Mouse (Mus musculus) frontal cortex, adult 2 months (tissue): ENCODE data around the gene Ncoa7. TPM values are rescaled to one million over a fixed set of nuclear protein-coding genes. Genes with fewer than 3 reads are reported as not detected.
A peak's percentile ranks its signal among the peaks of the same experiment; 100 is the strongest.

Experiments used
- DNase-seq, 2 experiments: peaks; one replicate each; pipeline ENCODE4 v3.0.0; 2022; ENCODE audit warnings: low spot score in 1 of 2; ENCODE audit errors: extremely low spot score in 1 of 2
- polyA plus RNA-seq: library from polyadenylated mRNA; depleted of rRNA; stranded (reverse); fragments of >200 nt; gene quantifications from 2 replicates; pipeline ENCODE4 v1.2.3, GENCODE M21; 2012

Gene Ncoa7
- polyA plus RNA-seq, 1 experiment: 46.7 TPM

- DNase-seq: no peak
Observed at GRCm38 (mm10) chr10:30751586-30751985, 51.5 kb downstream of the Ncoa7 start.

- DNase-seq: no peak
Observed at GRCm38 (mm10) chr10:30749807-30750206, 53.3 kb downstream of the Ncoa7 start.

GRCm38 (mm10) chr10:30745238-30745974 is 57.7 kb downstream of the Ncoa7 start:
- DNase-seq: no peak

GRCm38 (mm10) chr10:30743275-30743674 is 59.9 kb downstream of the Ncoa7 start:
- no peak for DNase-seq

- no peak for DNase-seq
Observed at GRCm38 (mm10) chr10:30738403-30738802, 64.7 kb downstream of the Ncoa7 start.

- no peak for DNase-seq
Observed at GRCm38 (mm10) chr10:30737323-30737722, 65.8 kb downstream of the Ncoa7 start.

- DNase-seq: no peak
Observed at GRCm38 (mm10) chr10:30733148-30733785, 69.9 kb downstream of the Ncoa7 start.

GRCm38 (mm10) chr10:30731321-30731914 is 71.7 kb downstream of the Ncoa7 start:
- no peak for DNase-seq

GRCm38 (mm10) chr10:30730791-30731190 is 72.3 kb downstream of the Ncoa7 start:
- no peak for DNase-seq

- no peak for DNase-seq
Observed at GRCm38 (mm10) chr10:30729157-30730096, 73.7 kb downstream of the Ncoa7 start.

GRCm38 (mm10) chr10:30723014-30723413 is 80.1 kb downstream of the Ncoa7 start:
- DNase-seq: no peak

GRCm38 (mm10) chr10:30720556-30720955 is 82.6 kb downstream of the Ncoa7 start:
- no peak for DNase-seq

- DNase-seq: no peak
Observed at GRCm38 (mm10) chr10:30719947-30720346, 83.2 kb downstream of the Ncoa7 start.

GRCm38 (mm10) chr10:30718703-30719340 is 84.3 kb downstream of the Ncoa7 start:
- DNase-seq: peak in 1 of 2 experiments; percentile 56

GRCm38 (mm10) chr10:30716171-30716570 is 87.0 kb downstream of the Ncoa7 start:
- DNase-seq: no peak

GRCm38 (mm10) chr10:30712540-30712939 is 90.6 kb downstream of the Ncoa7 start:
- no peak for DNase-seq

GRCm38 (mm10) chr10:30709846-30710403 is 93.2 kb downstream of the Ncoa7 start:
- DNase-seq: no peak

- DNase-seq: no peak
Observed at GRCm38 (mm10) chr10:30708039-30708438, 95.1 kb downstream of the Ncoa7 start.

GRCm38 (mm10) chr10:30702663-30703062 is 100.5 kb downstream of the Ncoa7 start:
- DNase-seq: no peak

GRCm38 (mm10) chr10:30686862-30687261 is 116.3 kb downstream of the Ncoa7 start:
- DNase-seq: no peak
